Mouse (Mus musculus): ENCODE measurements around the gene Ift52.
"Not testable (repeated sequence)": the region's sequence is repeated elsewhere in the genome, so short reads cannot be mapped to it uniquely, and the experiment has no call there.

Gene Ift52

GRCm38 (mm10) chr2:163031757-163032156, 14.6 kb downstream of the Ift52 start:
- DNase-seq (ENCODE audit: low spot score) = no peak

- DNase-seq (ENCODE audit: low spot score) = no peak
Measured at GRCm38 (mm10) chr2:163032622-163033021, 15.5 kb downstream of the Ift52 start.

GRCm38 (mm10) chr2:163039940-163040339, 22.8 kb downstream of the Ift52 start:
- no peak for DNase-seq (ENCODE audit: low spot score)

GRCm38 (mm10) chr2:163048125-163048524, 31.0 kb downstream of the Ift52 start:
- DNase-seq (ENCODE audit: low spot score) = peak; percentile 73

- DNase-seq (ENCODE audit: low spot score) = no peak
Measured at GRCm38 (mm10) chr2:163049116-163049515, 32.0 kb downstream of the Ift52 start.

GRCm38 (mm10) chr2:163051691-163052090, 34.5 kb downstream of the Ift52 start:
- no peak for DNase-seq (ENCODE audit: low spot score)

GRCm38 (mm10) chr2:163052101-163052500, 34.9 kb downstream of the Ift52 start:
- DNase-seq (ENCODE audit: low spot score) = no peak

- no peak for DNase-seq (ENCODE audit: low spot score)
Measured at GRCm38 (mm10) chr2:163052826-163053225, 35.7 kb downstream of the Ift52 start.

- peak; percentile 96 for DNase-seq (ENCODE audit: low spot score)
Measured at GRCm38 (mm10) chr2:163054335-163054840, 37.2 kb downstream of the Ift52 start, which contains the start of gene Mybl2. Gene Mybl2 (plus strand): TSS chr2:163054687.

GRCm38 (mm10) chr2:163054891-163055494, 37.8 kb downstream of the Ift52 start:
- peak; percentile 38 for DNase-seq (ENCODE audit: low spot score)

GRCm38 (mm10) chr2:163055715-163056114, 38.6 kb downstream of the Ift52 start:
- DNase-seq (ENCODE audit: low spot score) = no peak

- no peak for DNase-seq (ENCODE audit: low spot score)
Measured at GRCm38 (mm10) chr2:163056584-163056983, 39.4 kb downstream of the Ift52 start.

- DNase-seq (ENCODE audit: low spot score) = not testable (repeated sequence)
Measured at GRCm38 (mm10) chr2:163058981-163059380, 41.8 kb downstream of the Ift52 start.

GRCm38 (mm10) chr2:163060630-163061029, 43.5 kb downstream of the Ift52 start:
- DNase-seq (ENCODE audit: low spot score) = no peak

- DNase-seq (ENCODE audit: low spot score) = no peak
Measured at GRCm38 (mm10) chr2:163061203-163062118, 44.3 kb downstream of the Ift52 start.

GRCm38 (mm10) chr2:163062119-163062508, 45.0 kb downstream of the Ift52 start:
- no peak for DNase-seq (ENCODE audit: low spot score)

GRCm38 (mm10) chr2:163066326-163066725, 49.2 kb downstream of the Ift52 start:
- DNase-seq (ENCODE audit: low spot score) = no peak

GRCm38 (mm10) chr2:163067233-163067632, 50.1 kb downstream of the Ift52 start:
- no peak for DNase-seq (ENCODE audit: low spot score)

GRCm38 (mm10) chr2:163070213-163070612, 53.1 kb downstream of the Ift52 start:
- DNase-seq (ENCODE audit: low spot score) = peak; percentile 24

- DNase-seq (ENCODE audit: low spot score) = no peak
Measured at GRCm38 (mm10) chr2:163071590-163071989, 54.4 kb downstream of the Ift52 start.

GRCm38 (mm10) chr2:163073023-163073757, 56.0 kb downstream of the Ift52 start:
- no peak for DNase-seq (ENCODE audit: low spot score)

GRCm38 (mm10) chr2:163074006-163074405, 56.9 kb downstream of the Ift52 start:
- DNase-seq (ENCODE audit: low spot score) = no peak
